8 mouse cellular contexts compared by ENCODE assay signal in the genomic region with DNA sequence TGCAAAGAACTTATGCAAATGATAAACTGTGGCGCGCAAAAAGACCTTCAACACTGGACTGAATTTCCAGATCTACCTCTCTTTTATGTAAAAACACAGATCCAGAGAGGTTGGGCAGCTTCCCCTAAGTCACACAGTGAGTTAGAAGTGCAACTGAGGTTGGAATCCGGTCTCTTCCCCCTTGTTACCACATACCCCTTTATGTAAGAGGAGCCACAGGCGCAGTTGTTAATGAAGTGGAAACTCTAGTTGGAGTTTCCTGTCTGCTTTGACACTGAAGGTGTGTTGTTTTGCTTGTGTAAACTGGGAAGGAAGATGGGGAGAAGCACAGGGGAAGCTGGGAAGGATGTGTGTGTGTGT. TPM values are rescaled to one million over a fixed set of nuclear protein-coding genes. Genes with fewer than 3 reads are reported as not detected.
DNase-seq lines count a peak whose midpoint lies in the region; ATAC-seq and TF ChIP-seq lines count a peak whose summit lies in the region.

No protein-coding gene starts in this region.

- H3K36me3 ChIP-seq in C2C12 (ENCODE audit: control insufficient read depth, insufficient read depth), result peaks cover 14% of the 10 kb centered on the region
- no peaks in the 10 kb centered on the region for H3K36me3 ChIP-seq in forebrain, embryonic 12.5 days (replicated peaks)
- no peaks in the 10 kb centered on the region; the same call in 1 of the 2 replicates for H3K36me3 ChIP-seq in liver, embryonic 12.5 days
- H3K36me3 ChIP-seq in neural tube, embryonic 15.5 days, result no peaks in the 10 kb centered on the region

- H3K4me3 ChIP-seq in C2C12 (ENCODE audit: insufficient read depth, poor library complexity, severe bottlenecking), result peak overlapping the region; percentile 82
- H3K4me3 ChIP-seq in forebrain, embryonic 12.5 days (replicated peaks), result peak overlapping the region; percentile 70
- H3K4me3 ChIP-seq in liver, embryonic 12.5 days, result peak overlapping the region; percentile 86
- peak overlapping the region; percentile 96 for H3K4me3 ChIP-seq in neural tube, embryonic 15.5 days (replicated peaks)

- DNase-seq in heart, adult 11 months, result peak; percentile 93
- no peak for DNase-seq in heart, adult 9 months (ENCODE audit: low spot score in 2 of 2)
- DNase-seq in right cerebral cortex, postnatal 36 days (ENCODE audit: low spot score in 2 of 2), result no peak
- no peak for DNase-seq in left cerebral cortex, adult 8-10 months (ENCODE audit: low spot score in 2 of 2)

- no peaks in the 10 kb centered on the region for H3K9me3 ChIP-seq in forebrain, embryonic 12.5 days
- H3K9me3 ChIP-seq in liver, embryonic 12.5 days (replicated peaks), result no peaks in the 10 kb centered on the region
- H3K9me3 ChIP-seq in neural tube, embryonic 15.5 days (replicated peaks), result no peaks in the 10 kb centered on the region

- H3K79me2 ChIP-seq in C2C12 (ENCODE audit: control insufficient read depth, insufficient read depth), result peaks cover 95% of the 10 kb centered on the region

- TF ChIP-seq CTCF in C2C12 (IDR thresholded peaks at IDR 0.05; ENCODE audit: control insufficient read depth, insufficient read depth, insufficient read length), result no peak

- H3K9ac ChIP-seq in forebrain, embryonic 12.5 days, result peak overlapping the region; percentile 76
- peak overlapping the region; percentile 83 for H3K9ac ChIP-seq in liver, embryonic 12.5 days
- peak overlapping the region; percentile 61 for H3K9ac ChIP-seq in neural tube, embryonic 15.5 days (replicated peaks)

- peaks cover 78% of the 10 kb centered on the region for H3K79me3 ChIP-seq in C2C12 (ENCODE audit: low read depth)

- no peak overlapping the region for H3K27ac ChIP-seq in forebrain, embryonic 12.5 days
- no peak overlapping the region; the same call in 1 of the 2 replicates for H3K27ac ChIP-seq in liver, embryonic 12.5 days
- H3K27ac ChIP-seq in neural tube, embryonic 15.5 days (replicated peaks), result 0 out of 2 replicates have a peak overlapping the region, but pooled peaks have one; percentile 91

- 0% methylated on average over 4 of the region's 4 CpGs for WGBS in forebrain, embryonic 12.5 days
- 10% methylated on average over 4 of the region's 4 CpGs for WGBS in liver, embryonic 12.5 days (ENCODE audit: insufficient replicate concordance)
- WGBS in neural tube, embryonic 15.5 days, result 7% methylated on average over 4 of the region's 4 CpGs

- peaks cover 22% of the 10 kb centered on the region for H3K4me1 ChIP-seq in forebrain, embryonic 12.5 days
- peaks cover 40% of the 10 kb centered on the region for H3K4me1 ChIP-seq in liver, embryonic 12.5 days
- H3K4me1 ChIP-seq in neural tube, embryonic 15.5 days, result peaks cover 34% of the 10 kb centered on the region

- no peaks in the 10 kb centered on the region for H3K27me3 ChIP-seq in C2C12 (ENCODE audit: control insufficient read depth, insufficient read depth, insufficient read length)
- H3K27me3 ChIP-seq in forebrain, embryonic 12.5 days, result peaks cover 22% of the 10 kb centered on the region
- H3K27me3 ChIP-seq in liver, embryonic 12.5 days (replicated peaks), result peaks cover 25% of the 10 kb centered on the region
- peaks cover 11% of the 10 kb centered on the region for H3K27me3 ChIP-seq in neural tube, embryonic 15.5 days (replicated peaks)

- peak overlapping the region; percentile 83 for H3ac ChIP-seq in C2C12 (ENCODE audit: control insufficient read depth, insufficient read length, low read depth)

- no peak for ATAC-seq in forebrain, embryonic 12.5 days (ENCODE audit: low FRiP score)
- no peak for ATAC-seq in liver, embryonic 12.5 days
- no peak for ATAC-seq in neural tube, embryonic 15.5 days (ENCODE audit: low FRiP score)

- H3K4me2 ChIP-seq in forebrain, embryonic 12.5 days, result peak overlapping the region; percentile 100
- peak overlapping the region; percentile 99 for H3K4me2 ChIP-seq in liver, embryonic 12.5 days
- peak overlapping the region; percentile 93 for H3K4me2 ChIP-seq in neural tube, embryonic 15.5 days

TF ChIP-seq in C2C12, 6 proteins besides CTCF, POLR2A, EP300 and RAD21:
- TF ChIP-seq CEBPB (IDR thresholded peaks at IDR 0.05; ENCODE audit: low read depth), result peak; percentile 2
- no peak for TF ChIP-seq FOSL1 (IDR thresholded peaks at IDR 0.05; ENCODE audit: insufficient read depth, low read length, poor library complexity, severe bottlenecking)
- no peak for TF ChIP-seq USF1 (IDR thresholded peaks at IDR 0.05; ENCODE audit: low read depth)
- TF ChIP-seq MAX (IDR thresholded peaks at IDR 0.05), result no peak

RNA-seq across cellular contexts. Expression of a gene that starts 1.2 kb away (rescaled TPM):
- 73.0 TPM for polyA plus RNA-seq in C2C12 (2012; fragmentation: generic; extraction: Trizol)
- polyA plus RNA-seq in forebrain, embryonic 12.5 days (2016; fragmentation: Nextera tagmentation; extraction: Ambion mirVana), result 7.1 and 7.8 TPM in 2 replicates
- polyA plus RNA-seq in liver, embryonic 12.5 days (2016; fragmentation: Nextera tagmentation; extraction: Ambion mirVana), result 5.6 and 5.7 TPM in 2 replicates
- 13.9 and 14.5 TPM in 2 replicates for polyA plus RNA-seq in neural tube, embryonic 15.5 days (2015; fragmentation: Nextera tagmentation; extraction: Ambion mirVana)
- 10 to 100 TPM; 12.0 to 13.2 (median 12.5) TPM for total RNA-seq in left cerebral cortex, adult 8-10 months (2022)

RNA-seq across cellular contexts. Expression of a gene that starts 1.8 kb away (rescaled TPM):
- 21.9 TPM for polyA plus RNA-seq in C2C12 (2012; fragmentation: generic; extraction: Trizol)
- polyA plus RNA-seq in forebrain, embryonic 12.5 days (2016; fragmentation: Nextera tagmentation; extraction: Ambion mirVana), result 32.2 and 36.7 TPM in 2 replicates
- 18.3 and 20.9 TPM in 2 replicates for polyA plus RNA-seq in liver, embryonic 12.5 days (2016; fragmentation: Nextera tagmentation; extraction: Ambion mirVana)
- 31.0 and 35.8 TPM in 2 replicates for polyA plus RNA-seq in neural tube, embryonic 15.5 days (2015; fragmentation: Nextera tagmentation; extraction: Ambion mirVana)
- 10 to 100 TPM; 29.3 to 43.8 (median 34.7) TPM for total RNA-seq in left cerebral cortex, adult 8-10 months (2022)

RNA-seq across cellular contexts. Expression of a gene that starts 49.5 kb away (rescaled TPM):
- 104 TPM for polyA plus RNA-seq in C2C12 (2012; fragmentation: generic; extraction: Trizol)
- 79.5 and 82.5 TPM in 2 replicates for polyA plus RNA-seq in forebrain, embryonic 12.5 days (2016; fragmentation: Nextera tagmentation; extraction: Ambion mirVana)
- 47.3 and 48.1 TPM in 2 replicates for polyA plus RNA-seq in liver, embryonic 12.5 days (2016; fragmentation: Nextera tagmentation; extraction: Ambion mirVana)
- polyA plus RNA-seq in neural tube, embryonic 15.5 days (2015; fragmentation: Nextera tagmentation; extraction: Ambion mirVana), result 89.3 and 90.6 TPM in 2 replicates
- total RNA-seq in left cerebral cortex, adult 8-10 months (2022), result 10 to 100 TPM; 38.1 to 43.7 (median 42.7) TPM

RNA-seq across cellular contexts. Expression of a gene that starts 49.5 kb away (rescaled TPM):
- 46.5 TPM for polyA plus RNA-seq in C2C12 (2012; fragmentation: generic; extraction: Trizol)
- 77.7 and 83.2 TPM in 2 replicates for polyA plus RNA-seq in forebrain, embryonic 12.5 days (2016; fragmentation: Nextera tagmentation; extraction: Ambion mirVana)
- polyA plus RNA-seq in liver, embryonic 12.5 days (2016; fragmentation: Nextera tagmentation; extraction: Ambion mirVana), result 72.7 and 75.0 TPM in 2 replicates
- 59.7 and 61.4 TPM in 2 replicates for polyA plus RNA-seq in neural tube, embryonic 15.5 days (2015; fragmentation: Nextera tagmentation; extraction: Ambion mirVana)
- 10 to 100 TPM; 26.0 to 31.7 (median 29.0) TPM for total RNA-seq in left cerebral cortex, adult 8-10 months (2022)

RNA-seq across cellular contexts. Expression of a gene that starts 53.0 kb away (rescaled TPM):
- 0.15 TPM for polyA plus RNA-seq in C2C12 (2012; fragmentation: generic; extraction: Trizol)
- polyA plus RNA-seq in forebrain, embryonic 12.5 days (2016; fragmentation: Nextera tagmentation; extraction: Ambion mirVana), result 0.28 and 0.49 TPM in 2 replicates
- 0.11 and 0.20 TPM in 2 replicates for polyA plus RNA-seq in liver, embryonic 12.5 days (2016; fragmentation: Nextera tagmentation; extraction: Ambion mirVana)
- polyA plus RNA-seq in neural tube, embryonic 15.5 days (2015; fragmentation: Nextera tagmentation; extraction: Ambion mirVana), result 1.1 and 1.3 TPM in 2 replicates
- under 1 TPM in 2 of 4 experiments, not detected in 2; 0.62 to 0.81 TPM for total RNA-seq in left cerebral cortex, adult 8-10 months (2022)
